ENCODE assay signal across 8 mouse cellular contexts in genomic region chr11:70686901-70687566, GRCm38 (mm10). TPM values are rescaled to one million over a fixed set of nuclear protein-coding genes. Genes with fewer than 3 reads are reported as not detected.
DNase-seq lines count a peak whose midpoint lies in the region; ATAC-seq and TF ChIP-seq lines count a peak whose summit lies in the region.

No protein-coding gene starts in this region.

- 0 out of 2 replicates have a peak, but pooled peaks have one; percentile 47 for ATAC-seq in erythroid progenitor cell, adult 5-6 weeks (replicated peaks; ENCODE audit: low FRiP score, poor library complexity, severe bottlenecking)
- peak; percentile 72 for ATAC-seq in hindbrain, embryonic 16.5 days
- ATAC-seq in midbrain, embryonic 11.5 days (ENCODE audit: low FRiP score): peak; percentile 67

- peaks cover 18% of the 10 kb centered on the region for H3K36me3 ChIP-seq in hindbrain, embryonic 16.5 days (ENCODE audit: control insufficient read depth, insufficient read depth, low read length)
- H3K36me3 ChIP-seq in midbrain, embryonic 11.5 days (ENCODE audit: control insufficient read depth, insufficient read depth, low read length): peaks cover 2% of the 10 kb centered on the region; the same call in 1 of the 2 replicates

- DNase-seq in kidney, adult 18-20 months: peak; percentile 49
- DNase-seq in kidney, adult 8-10 months: no peak
- DNase-seq in left cerebral cortex, postnatal 4 days: peak; percentile 64
- peak; percentile 91 for DNase-seq in midbrain, embryonic 11.5 days (ENCODE audit: low spot score, missing footprints)
- no peak for DNase-seq in T-cell, adult 2 months (ENCODE audit: low spot score)

- peak overlapping the region; percentile 81 for H3K4me2 ChIP-seq in hindbrain, embryonic 16.5 days (ENCODE audit: low read length)
- peak overlapping the region; percentile 76 for H3K4me2 ChIP-seq in midbrain, embryonic 11.5 days

- peak overlapping the region; percentile 73 for H3K4me3 ChIP-seq in bone marrow, adult 2 months (replicated peaks; ENCODE audit: control insufficient read depth, low read depth, low read length)
- peak overlapping the region; percentile 83 for H3K4me3 ChIP-seq in hindbrain, embryonic 16.5 days (ENCODE audit: low read length)
- peak overlapping the region; percentile 77 for H3K4me3 ChIP-seq in midbrain, embryonic 11.5 days (ENCODE audit: low read depth, low read length)

- H3K4me1 ChIP-seq in bone marrow, adult 2 months (ENCODE audit: control insufficient read depth, insufficient read depth, low read length): no peaks in the 10 kb centered on the region
- H3K4me1 ChIP-seq in hindbrain, embryonic 16.5 days (ENCODE audit: control insufficient read depth, insufficient read depth, low read depth, low read length): peaks cover 24% of the 10 kb centered on the region
- peaks cover 22% of the 10 kb centered on the region for H3K4me1 ChIP-seq in midbrain, embryonic 11.5 days (ENCODE audit: control insufficient read depth, insufficient read depth, low read length)

- no peaks in the 10 kb centered on the region for H3K9me3 ChIP-seq in hindbrain, embryonic 16.5 days (ENCODE audit: control insufficient read depth, low read length)
- H3K9me3 ChIP-seq in midbrain, embryonic 11.5 days (ENCODE audit: control insufficient read depth, low read length): no peaks in the 10 kb centered on the region

- intact Hi-C loops in left cerebral cortex, postnatal 4 days (cut with DNase I): no loop called here

- TF ChIP-seq CTCF in bone marrow, adult 2 months (IDR thresholded peaks at IDR 0.05; ENCODE audit: control insufficient read depth, insufficient read depth, low read length): no peak

- peak overlapping the region; percentile 91 for H3K9ac ChIP-seq in hindbrain, embryonic 16.5 days (ENCODE audit: low read depth, low read length)
- H3K9ac ChIP-seq in midbrain, embryonic 11.5 days (ENCODE audit: low read length): peak overlapping the region; percentile 79

- 2% methylated on average over 16 of the region's 16 CpGs for WGBS in bone marrow, adult 2 months
- 6% methylated on average over 16 of the region's 16 CpGs for WGBS in hindbrain, embryonic 16.5 days
- 6% methylated on average over 16 of the region's 16 CpGs for WGBS in midbrain, embryonic 11.5 days

- peak overlapping the region; percentile 92 for H3K27ac ChIP-seq in bone marrow, adult 2 months (ENCODE audit: control insufficient read depth, insufficient read depth, low read depth, low read length, poor library complexity)
- H3K27ac ChIP-seq in hindbrain, embryonic 16.5 days (ENCODE audit: low read depth, low read length): peak overlapping the region; percentile 87
- peak overlapping the region; percentile 41 for H3K27ac ChIP-seq in midbrain, embryonic 11.5 days (ENCODE audit: low read depth, low read length)

- TF ChIP-seq POLR2A in bone marrow, adult 2 months (IDR thresholded peaks at IDR 0.05; ENCODE audit: borderline replicate concordance, control insufficient read depth, low read depth, low read length): no peak

- H3K27me3 ChIP-seq in hindbrain, embryonic 16.5 days (replicated peaks; ENCODE audit: control insufficient read depth, insufficient read depth, low read length): no peaks in the 10 kb centered on the region
- H3K27me3 ChIP-seq in midbrain, embryonic 11.5 days (ENCODE audit: control insufficient read depth, insufficient read depth, low read length): no peaks in the 10 kb centered on the region

RNA-seq across cellular contexts. Expression of gene Camta2, which starts 0.9 kb away (rescaled TPM):
- 11.2 and 24.0 TPM in 2 replicates for polyA plus RNA-seq in bone marrow, adult 2 months (2011; ENCODE audit: insufficient read depth, insufficient read length, low replicate concordance, missing spikeins)
- 4.7 and 17.6 TPM in 2 replicates for total RNA-seq in erythroid progenitor cell, adult 5-6 weeks (2015; ENCODE audit: low replicate concordance)
- 0.45 and 0.90 TPM in 2 replicates for total RNA-seq in erythroid progenitor cell, adult 5-6 weeks (2017; ENCODE audit: low replicate concordance)
- 26.3 and 31.5 TPM in 2 replicates for polyA plus RNA-seq in hindbrain, embryonic 16.5 days (2015; fragmentation: Nextera tagmentation; extraction: Ambion mirVana)
- total RNA-seq in left cerebral cortex, postnatal 4 days (2021): 10 to 100 TPM; 65.7 to 69.5 TPM
- polyA plus RNA-seq in midbrain, embryonic 11.5 days (2014; fragmentation: Nextera tagmentation; extraction: Ambion mirVana): 6.6 and 6.7 TPM in 2 replicates

RNA-seq across cellular contexts. Expression of gene Inca1, which starts 12.9 kb away (rescaled TPM):
- not detected in 2 replicates for polyA plus RNA-seq in bone marrow, adult 2 months (2011; ENCODE audit: insufficient read depth, insufficient read length, low replicate concordance, missing spikeins)
- total RNA-seq in erythroid progenitor cell, adult 5-6 weeks (2015; ENCODE audit: low replicate concordance): not detected in 2 replicates
- total RNA-seq in erythroid progenitor cell, adult 5-6 weeks (2017; ENCODE audit: low replicate concordance): not detected in 2 replicates
- polyA plus RNA-seq in hindbrain, embryonic 16.5 days (2015; fragmentation: Nextera tagmentation; extraction: Ambion mirVana): 1.2 and 1.4 TPM in 2 replicates
- total RNA-seq in left cerebral cortex, postnatal 4 days (2021): under 1 TPM; 0.30 to 0.77 TPM
- polyA plus RNA-seq in midbrain, embryonic 11.5 days (2014; fragmentation: Nextera tagmentation; extraction: Ambion mirVana): 1.3 TPM in 2 replicates

RNA-seq across cellular contexts. Expression of gene Kif1c, which starts 13.3 kb away (rescaled TPM):
- 10.0 and 13.7 TPM in 2 replicates for polyA plus RNA-seq in bone marrow, adult 2 months (2011; ENCODE audit: insufficient read depth, insufficient read length, low replicate concordance, missing spikeins)
- total RNA-seq in erythroid progenitor cell, adult 5-6 weeks (2015; ENCODE audit: low replicate concordance): 1.1 and 1.7 TPM in 2 replicates
- 2.7 and 3.6 TPM in 2 replicates for total RNA-seq in erythroid progenitor cell, adult 5-6 weeks (2017; ENCODE audit: low replicate concordance)
- 1.3 and 1.6 TPM in 2 replicates for polyA plus RNA-seq in hindbrain, embryonic 16.5 days (2015; fragmentation: Nextera tagmentation; extraction: Ambion mirVana)
- 10 to 100 TPM; 35.1 to 35.5 TPM for total RNA-seq in left cerebral cortex, postnatal 4 days (2021)
- polyA plus RNA-seq in midbrain, embryonic 11.5 days (2014; fragmentation: Nextera tagmentation; extraction: Ambion mirVana): 6.1 and 7.1 TPM in 2 replicates

RNA-seq across cellular contexts. Expression of gene Spag7, which starts 17.8 kb away (rescaled TPM):
- 37.1 and 70.9 TPM in 2 replicates for polyA plus RNA-seq in bone marrow, adult 2 months (2011; ENCODE audit: insufficient read depth, insufficient read length, low replicate concordance, missing spikeins)
- 36.9 and 38.6 TPM in 2 replicates for total RNA-seq in erythroid progenitor cell, adult 5-6 weeks (2015; ENCODE audit: low replicate concordance)
- total RNA-seq in erythroid progenitor cell, adult 5-6 weeks (2017; ENCODE audit: low replicate concordance): 11.1 and 38.0 TPM in 2 replicates
- polyA plus RNA-seq in hindbrain, embryonic 16.5 days (2015; fragmentation: Nextera tagmentation; extraction: Ambion mirVana): 151 and 161 TPM in 2 replicates
- total RNA-seq in left cerebral cortex, postnatal 4 days (2021): 10 to 100 TPM; 50.6 to 56.8 TPM
- polyA plus RNA-seq in midbrain, embryonic 11.5 days (2014; fragmentation: Nextera tagmentation; extraction: Ambion mirVana): 138 and 139 TPM in 2 replicates

RNA-seq across cellular contexts. Expression of gene Eno3, which starts 30.0 kb away (rescaled TPM):
- polyA plus RNA-seq in bone marrow, adult 2 months (2011; ENCODE audit: insufficient read depth, insufficient read length, low replicate concordance, missing spikeins): 14.7 and 29.8 TPM in 2 replicates
- 5.4 and 14.8 TPM in 2 replicates for total RNA-seq in erythroid progenitor cell, adult 5-6 weeks (2015; ENCODE audit: low replicate concordance)
- 2.3 and 11.0 TPM in 2 replicates for total RNA-seq in erythroid progenitor cell, adult 5-6 weeks (2017; ENCODE audit: low replicate concordance)
- polyA plus RNA-seq in hindbrain, embryonic 16.5 days (2015; fragmentation: Nextera tagmentation; extraction: Ambion mirVana): 6.0 and 16.3 TPM in 2 replicates
- 1 to 10 TPM; 8.1 to 9.3 TPM for total RNA-seq in left cerebral cortex, postnatal 4 days (2021)
- 13.8 and 14.3 TPM in 2 replicates for polyA plus RNA-seq in midbrain, embryonic 11.5 days (2014; fragmentation: Nextera tagmentation; extraction: Ambion mirVana)

Comparison
In these comparisons a context has a peak if more than half of its experiments do, and no peak if none do; other contexts are left out.
1. DNase-seq: peak in kidney, adult 18-20 months (single experiment), left cerebral cortex, postnatal 4 days (single experiment) and midbrain, embryonic 11.5 days (single experiment); none in kidney, adult 8-10 months (0 of 2) and T-cell, adult 2 months (single experiment).
2. H3K27ac ChIP-seq: peak in every context shown above with its lines; median percentile 92 in bone marrow, adult 2 months; 87 in hindbrain, embryonic 16.5 days; 41 in midbrain, embryonic 11.5 days.
3. Peak in every context shown above with its lines, with median percentiles within 50 percentile points of each other: H3K4me3 ChIP-seq and ATAC-seq.